Mouse (Mus musculus): Measurements from ENCODE around the gene Fdps.

DNA sequence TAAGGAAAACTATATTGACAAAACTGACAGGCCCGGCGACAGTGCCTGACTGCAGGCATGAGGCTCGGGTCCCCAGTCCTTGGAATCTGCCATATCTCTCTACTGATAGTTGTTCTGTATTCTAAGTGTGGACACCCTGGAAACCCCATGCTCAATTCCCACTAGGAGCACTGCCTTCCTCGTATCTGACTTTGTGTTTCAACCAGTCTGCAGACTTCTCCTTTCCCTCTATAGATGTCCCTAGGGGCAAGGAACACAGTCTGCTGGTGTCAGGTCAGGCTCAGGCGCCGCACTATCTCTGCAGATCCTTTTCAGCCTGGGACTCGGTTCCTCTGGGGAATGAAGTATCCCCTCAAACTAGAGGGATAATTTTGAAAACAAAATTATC is 31.3 kb upstream of the Fdps start:
- TF ChIP-seq CTCF (IDR thresholded peaks at IDR 0.05; ENCODE audit: low read depth, low read length) (no peak), POLR2A (IDR thresholded peaks at IDR 0.05; ENCODE audit: borderline replicate concordance, low read depth, low read length) (no peak)

Data from bone marrow macrophage, adult 2 months (primary cell).